Mouse (Mus musculus) cerebellum, postnatal 25 days (tissue): ENCODE results near the gene Olfr17.
"Not testable (repeated sequence)": the region's sequence is repeated elsewhere in the genome, so short reads cannot be mapped to it uniquely, and the experiment has no call there.

Source experiments
- DNase-seq, 2 experiments: peaks; one replicate each; pipeline ENCODE4 v3.0.0; 2021; ENCODE audit warnings: mixed read lengths in 2 of 2

Gene Olfr17

GRCm38 (mm10) chr7:107092920-107093319, at the start of gene Olfr17:
TSS of gene Olfr17 (plus strand) at chr7:107093220.
- no peak for DNase-seq

GRCm38 (mm10) chr7:107044407-107044806, 48.6 kb upstream of the Olfr17 start:
- no peak for DNase-seq

GRCm38 (mm10) chr7:107045833-107046232, 47.2 kb upstream of the Olfr17 start:
- DNase-seq: peak in 1 of 2 experiments; percentile 14

- DNase-seq: no peak
Observed at GRCm38 (mm10) chr7:107047578-107047977, 45.4 kb upstream of the Olfr17 start.

- DNase-seq: no peak
Observed at GRCm38 (mm10) chr7:107070681-107071080, 22.3 kb upstream of the Olfr17 start, which contains the start of gene Olfr714. TSS of gene Olfr714 (plus strand) at chr7:107070981.

- DNase-seq: not testable (repeated sequence)
Observed at GRCm38 (mm10) chr7:107110269-107110668, 17.2 kb downstream of the Olfr17 start, which contains the start of gene Olfr715b. TSS of gene Olfr715b (minus strand) at chr7:107110369.

- not testable (repeated sequence) for DNase-seq
Observed at GRCm38 (mm10) chr7:107130983-107131382, 38.0 kb downstream of the Olfr17 start, which contains the start of gene Olfr715. TSS of gene Olfr715 (minus strand) at chr7:107131083.

- not testable (repeated sequence) for DNase-seq
Observed at GRCm38 (mm10) chr7:107138027-107138426, 45.0 kb downstream of the Olfr17 start, which contains the start of gene Olfr716. TSS of gene Olfr716 (plus strand) at chr7:107138327.
